Mouse (Mus musculus): ENCODE measurements at regions not wholly inside any gene's neighbourhood (a gene's known extent, or its start where the extent isn't known, plus 50 kb on each side); places are given as distances from the start of the nearest gene placed in this dataset.

GRCm38 (mm10) chr13:113516102-113516501 is 102.3 kb downstream of the Snx18 start:
- no peak overlapping the region for H3K4me2 ChIP-seq (replicated peaks; ENCODE audit: low read depth)
- H3K27me3 ChIP-seq (replicated peaks; ENCODE audit: control insufficient read depth, insufficient read depth, low read length), result no peaks in the 10 kb centered on the region
- no peaks in the 10 kb centered on the region for H3K4me1 ChIP-seq (replicated peaks; ENCODE audit: control insufficient read depth, insufficient read depth, low read length)
- WGBS, result 73% methylated on average over 1 of the region's 1 CpGs
- no peak overlapping the region for H3K9ac ChIP-seq (ENCODE audit: low read depth, low read length)
- TF ChIP-seq CTCF (IDR thresholded peaks at IDR 0.05; ENCODE audit: low read depth), result no peak
- H3K4me3 ChIP-seq (ENCODE audit: low read depth, low read length), result no peak overlapping the region
- H3K27ac ChIP-seq (ENCODE audit: low read depth, low read length), result no peak overlapping the region
- no peaks in the 10 kb centered on the region for H3K36me3 ChIP-seq (ENCODE audit: control insufficient read depth, insufficient read depth)
- H3K9me3 ChIP-seq (ENCODE audit: control insufficient read depth), result no peaks in the 10 kb centered on the region
- ATAC-seq, result no peak

- 34% methylated on average over 7 of the region's 7 CpGs for WGBS
- Histone ChIP-seq H3K9me3 (ENCODE audit: control insufficient read depth) (no peaks in the 10 kb centered on the region), H3K9ac (ENCODE audit: low read depth, low read length) (no peak overlapping the region), H3K36me3 (ENCODE audit: control insufficient read depth, insufficient read depth) (no peaks in the 10 kb centered on the region), H3K4me3 (ENCODE audit: low read depth, low read length) (no peak overlapping the region), H3K27ac (ENCODE audit: low read depth, low read length) (no peak overlapping the region; the same call in 1 of the 2 replicates), H3K27me3 (replicated peaks; ENCODE audit: control insufficient read depth, insufficient read depth, low read length) (no peaks in the 10 kb centered on the region), H3K4me1 (replicated peaks; ENCODE audit: control insufficient read depth, insufficient read depth, low read length) (no peaks in the 10 kb centered on the region), H3K4me2 (replicated peaks; ENCODE audit: low read depth) (no peak overlapping the region)
- no peak for ATAC-seq
- TF ChIP-seq CTCF (IDR thresholded peaks at IDR 0.05; ENCODE audit: low read depth), result peak; percentile 44
These were observed 103.2 kb downstream of the Snx18 start for GRCm38 (mm10) chr13:113515162-113515600.

- Histone ChIP-seq H3K4me1 (replicated peaks; ENCODE audit: control insufficient read depth, insufficient read depth, low read length) (no peaks in the 10 kb centered on the region), H3K9ac (ENCODE audit: low read depth, low read length) (no peak overlapping the region), H3K4me3 (ENCODE audit: low read depth, low read length) (no peak overlapping the region), H3K4me2 (replicated peaks; ENCODE audit: low read depth) (no peak overlapping the region), H3K36me3 (ENCODE audit: control insufficient read depth, insufficient read depth) (no peaks in the 10 kb centered on the region), H3K27ac (ENCODE audit: low read depth, low read length) (no peak overlapping the region), H3K27me3 (replicated peaks; ENCODE audit: control insufficient read depth, insufficient read depth, low read length) (no peaks in the 10 kb centered on the region), H3K9me3 (ENCODE audit: control insufficient read depth) (no peaks in the 10 kb centered on the region)
- ATAC-seq, result peak; percentile 60
- TF ChIP-seq CTCF (IDR thresholded peaks at IDR 0.05; ENCODE audit: low read depth), result no peak
- 61% methylated on average over 10 of the region's 10 CpGs for WGBS
These were observed 108.8 kb downstream of the Snx18 start for GRCm38 (mm10) chr13:113509403-113510185.

GRCm38 (mm10) chr13:113508124-113508728 is 110.1 kb downstream of the Snx18 start:
- no peak for ATAC-seq
- Histone ChIP-seq H3K9ac (ENCODE audit: low read depth, low read length) (no peak overlapping the region), H3K27me3 (replicated peaks; ENCODE audit: control insufficient read depth, insufficient read depth, low read length) (no peaks in the 10 kb centered on the region), H3K4me1 (replicated peaks; ENCODE audit: control insufficient read depth, insufficient read depth, low read length) (no peaks in the 10 kb centered on the region), H3K9me3 (ENCODE audit: control insufficient read depth) (no peaks in the 10 kb centered on the region), H3K27ac (ENCODE audit: low read depth, low read length) (no peak overlapping the region), H3K4me2 (replicated peaks; ENCODE audit: low read depth) (no peak overlapping the region), H3K4me3 (ENCODE audit: low read depth, low read length) (no peak overlapping the region), H3K36me3 (ENCODE audit: control insufficient read depth, insufficient read depth) (no peaks in the 10 kb centered on the region)
- TF ChIP-seq CTCF (IDR thresholded peaks at IDR 0.05; ENCODE audit: low read depth), result no peak
- WGBS, result 82% methylated on average over 11 of the region's 11 CpGs

GRCm38 (mm10) chr13:113502528-113502927 is 115.8 kb downstream of the Snx18 start:
- H3K4me3 ChIP-seq (ENCODE audit: low read depth, low read length), result no peak overlapping the region
- no peak overlapping the region for H3K4me2 ChIP-seq (replicated peaks; ENCODE audit: low read depth)
- ATAC-seq, result no peak
- no peaks in the 10 kb centered on the region for H3K9me3 ChIP-seq (ENCODE audit: control insufficient read depth)
- H3K27ac ChIP-seq (ENCODE audit: low read depth, low read length), result no peak overlapping the region
- H3K9ac ChIP-seq (ENCODE audit: low read depth, low read length), result no peak overlapping the region
- 72% methylated on average over 6 of the region's 6 CpGs for WGBS
- no peaks in the 10 kb centered on the region for H3K27me3 ChIP-seq (replicated peaks; ENCODE audit: control insufficient read depth, insufficient read depth, low read length)
- TF ChIP-seq CTCF (IDR thresholded peaks at IDR 0.05; ENCODE audit: low read depth), result no peak
- no peaks in the 10 kb centered on the region for H3K4me1 ChIP-seq (replicated peaks; ENCODE audit: control insufficient read depth, insufficient read depth, low read length)
- no peaks in the 10 kb centered on the region for H3K36me3 ChIP-seq (ENCODE audit: control insufficient read depth, insufficient read depth)

GRCm38 (mm10) chr13:113502059-113502458 is 116.3 kb downstream of the Snx18 start:
- WGBS, result 60% methylated on average over 3 of the region's 3 CpGs
- no peak for ATAC-seq
- no peak for TF ChIP-seq CTCF (IDR thresholded peaks at IDR 0.05; ENCODE audit: low read depth)

More at GRCm38 (mm10) chr13:113502059-113502458, 116.3 kb downstream of the Snx18 start:
- H3K36me3 ChIP-seq (ENCODE audit: control insufficient read depth, insufficient read depth), result no peaks in the 10 kb centered on the region
- H3K4me3 ChIP-seq (ENCODE audit: low read depth, low read length), result no peak overlapping the region
- H3K27me3 ChIP-seq (replicated peaks; ENCODE audit: control insufficient read depth, insufficient read depth, low read length), result no peaks in the 10 kb centered on the region
- H3K4me2 ChIP-seq (replicated peaks; ENCODE audit: low read depth), result no peak overlapping the region
- no peak overlapping the region for H3K27ac ChIP-seq (ENCODE audit: low read depth, low read length)
- no peaks in the 10 kb centered on the region for H3K4me1 ChIP-seq (replicated peaks; ENCODE audit: control insufficient read depth, insufficient read depth, low read length)
- H3K9ac ChIP-seq (ENCODE audit: low read depth, low read length), result no peak overlapping the region
- H3K9me3 ChIP-seq (ENCODE audit: control insufficient read depth), result no peaks in the 10 kb centered on the region
